Mouse (Mus musculus) layer of hippocampus, adult 11-12 months (tissue): ENCODE measurements around the gene Fam129b.

Experiments
- DNase-seq: peaks from one replicate; pipeline ENCODE4 v3.0.0; 2022; ENCODE audit warnings: low spot score

Fam129b gene

DNA sequence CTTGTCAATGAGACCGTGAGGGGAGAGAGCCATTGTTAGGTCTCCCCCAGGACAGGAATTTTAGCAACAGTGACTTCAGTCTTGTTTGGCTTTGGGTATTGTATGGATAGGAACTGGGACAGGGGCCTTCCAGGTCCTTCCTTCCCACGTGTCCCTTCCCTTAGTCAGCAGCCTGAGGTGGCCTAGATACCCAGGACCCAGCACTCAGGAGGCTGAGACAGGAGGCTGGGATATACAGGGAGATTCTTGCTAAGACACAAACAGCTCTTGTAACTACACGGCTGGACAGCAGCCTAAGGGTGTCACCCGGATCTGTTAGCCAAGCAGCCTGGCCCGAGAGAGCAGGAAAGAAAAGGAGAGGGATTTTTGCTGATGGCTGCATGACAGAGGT is 16.3 kb upstream of the Fam129b start:
- DNase-seq = no peak

GRCm38 (mm10) chr2:32860799-32861198 is 15.1 kb upstream of the Fam129b start:
- DNase-seq = no peak

DNA sequence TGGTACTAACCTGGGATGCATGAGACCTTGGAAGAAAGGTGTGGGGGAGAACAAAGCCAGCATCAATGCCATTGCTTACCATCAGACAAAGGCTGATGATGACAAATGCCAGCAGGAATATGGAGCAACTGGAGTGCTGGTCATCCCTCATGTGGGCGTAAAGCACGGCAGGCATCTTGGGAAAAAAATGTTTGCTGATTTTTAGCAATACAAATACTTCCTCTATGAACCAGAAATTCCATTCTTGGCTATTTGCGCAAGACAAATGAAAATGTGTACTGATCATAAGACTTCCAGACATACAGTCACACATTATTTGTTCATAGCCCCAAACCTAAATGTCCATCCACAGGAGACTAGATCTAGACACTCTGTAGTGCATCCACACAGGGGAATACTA is 12.6 kb upstream of the Fam129b start:
- no peak for DNase-seq

GRCm38 (mm10) chr2:32864755-32865154 is 11.2 kb upstream of the Fam129b start:
- no peak for DNase-seq

DNA sequence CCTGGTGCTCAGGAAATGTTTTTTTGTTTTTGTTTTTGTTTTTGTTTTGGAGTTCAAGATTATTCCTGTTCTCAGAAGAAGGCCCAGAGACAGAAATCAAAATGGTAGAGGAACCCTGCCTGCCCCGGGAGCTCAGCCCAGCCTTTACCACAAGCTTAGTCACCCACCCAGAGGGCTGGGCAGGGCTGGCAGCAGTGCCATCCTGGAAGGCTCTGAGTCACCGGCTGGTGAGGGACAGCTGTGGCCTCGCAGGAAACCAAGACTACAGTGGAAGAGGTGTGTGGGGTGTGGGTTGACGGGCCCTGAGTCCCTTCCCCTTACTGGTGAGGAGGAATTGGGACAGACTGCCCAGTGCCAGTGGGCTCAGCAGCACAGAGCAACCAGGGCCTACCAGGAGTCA is 8.6 kb upstream of the Fam129b start:
- DNase-seq = no peak

DNA sequence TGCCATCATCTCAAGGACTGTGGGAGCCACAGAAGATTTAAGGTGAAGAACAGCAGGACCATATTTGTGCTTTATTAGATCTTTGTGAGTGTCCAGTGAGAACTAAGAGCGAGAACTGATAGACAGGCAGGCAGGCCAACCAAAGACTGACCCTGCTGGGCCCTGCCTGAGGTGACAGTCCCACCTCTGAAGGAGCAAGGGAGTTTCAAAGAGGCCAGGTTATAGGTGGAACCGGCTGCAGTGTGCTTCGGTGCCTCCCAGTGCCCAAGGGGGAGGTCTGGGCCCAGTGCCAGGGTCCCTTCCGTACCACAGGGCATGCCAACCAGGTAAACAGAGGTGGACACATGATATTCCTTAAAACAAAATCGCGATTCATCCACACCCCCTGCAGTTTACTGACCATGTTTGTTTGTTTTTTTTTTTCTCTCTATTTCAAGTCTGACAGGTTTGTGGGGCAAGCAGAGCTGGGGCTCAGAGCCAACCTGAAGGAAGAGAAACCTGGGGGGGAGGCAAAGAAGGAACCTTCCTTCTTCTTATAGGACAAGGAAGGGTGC is 6.1 kb upstream of the Fam129b start:
- DNase-seq = no peak

- no peak for DNase-seq
Measured at GRCm38 (mm10) chr2:32870275-32871100, 5.4 kb upstream of the Fam129b start.

GRCm38 (mm10) chr2:32874070-32874469 is 1.8 kb upstream of the Fam129b start:
- DNase-seq = no peak

GRCm38 (mm10) chr2:32874951-32875674 is 801 bp upstream of the Fam129b start:
- no peak for DNase-seq

DNA sequence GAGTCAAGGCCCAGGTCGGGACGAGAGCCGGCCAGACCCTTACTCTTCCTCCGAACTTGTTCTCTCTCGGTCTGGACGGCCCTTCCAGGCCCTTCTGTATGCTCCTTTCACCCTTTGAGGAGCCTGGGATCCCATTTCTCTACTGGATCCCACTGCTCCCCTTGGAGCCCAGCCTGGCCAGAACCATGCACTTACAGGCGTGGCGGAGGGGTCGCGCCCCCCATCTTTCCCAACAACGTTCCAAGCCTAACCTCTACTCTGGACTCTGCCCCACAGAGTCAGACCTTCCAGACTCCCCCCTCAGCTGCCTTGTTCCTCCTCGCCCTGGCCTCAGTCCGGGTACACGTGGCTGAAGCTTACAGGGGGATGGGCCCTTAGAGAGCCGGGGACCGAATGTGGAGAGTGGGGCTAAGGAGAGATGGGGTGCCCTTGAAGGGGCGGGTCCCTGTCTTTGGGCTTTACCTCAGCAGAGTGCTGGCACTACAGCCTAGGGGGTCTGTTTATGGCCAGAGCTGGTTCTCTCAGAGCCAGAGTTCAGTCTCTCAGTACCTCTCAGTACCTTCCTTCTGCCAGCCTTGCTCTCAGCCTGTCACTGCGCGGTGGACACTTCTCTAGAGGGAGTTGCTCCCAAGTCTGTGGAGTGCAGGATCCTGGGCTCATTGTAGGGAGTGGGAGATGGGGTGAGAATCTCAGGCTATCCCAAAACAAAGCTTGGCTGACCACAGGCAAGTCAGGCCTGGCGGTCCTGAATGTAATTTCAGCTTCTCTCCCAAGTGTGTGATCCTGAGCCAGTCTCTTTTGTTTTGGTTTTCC is 782 bp downstream of the Fam129b start:
- no peak for DNase-seq

DNA sequence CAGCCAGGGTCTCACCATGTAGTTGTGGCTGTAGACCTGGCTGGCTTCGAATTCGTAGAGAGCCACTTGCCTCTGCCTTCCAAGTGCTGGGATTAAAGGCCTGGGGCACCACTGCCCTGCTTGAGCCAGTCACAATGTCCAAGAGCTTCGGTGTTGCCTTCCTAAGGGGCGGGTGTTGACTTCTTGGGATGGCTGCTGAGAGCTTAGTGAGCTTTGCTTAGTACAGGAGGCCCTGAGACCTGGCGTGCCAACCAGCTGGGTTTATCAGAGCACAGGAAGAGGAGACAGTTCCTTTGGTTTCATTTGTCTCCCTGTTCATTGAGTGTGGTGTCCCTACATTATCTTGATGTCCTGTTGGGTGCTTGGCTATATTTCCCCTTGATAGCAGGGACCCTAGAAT is 1.4 kb downstream of the Fam129b start:
- DNase-seq = no peak

- no peak for DNase-seq
Measured at GRCm38 (mm10) chr2:32877761-32878393, 2.0 kb downstream of the Fam129b start.

- DNase-seq = no peak
Measured at GRCm38 (mm10) chr2:32878396-32878795, 2.5 kb downstream of the Fam129b start.

GRCm38 (mm10) chr2:32879593-32879992 is 3.7 kb downstream of the Fam129b start:
- no peak for DNase-seq

- no peak for DNase-seq
Measured at GRCm38 (mm10) chr2:32881054-32881453, 5.1 kb downstream of the Fam129b start.

GRCm38 (mm10) chr2:32881723-32882122 is 5.8 kb downstream of the Fam129b start:
- DNase-seq = peak; percentile 78

DNA sequence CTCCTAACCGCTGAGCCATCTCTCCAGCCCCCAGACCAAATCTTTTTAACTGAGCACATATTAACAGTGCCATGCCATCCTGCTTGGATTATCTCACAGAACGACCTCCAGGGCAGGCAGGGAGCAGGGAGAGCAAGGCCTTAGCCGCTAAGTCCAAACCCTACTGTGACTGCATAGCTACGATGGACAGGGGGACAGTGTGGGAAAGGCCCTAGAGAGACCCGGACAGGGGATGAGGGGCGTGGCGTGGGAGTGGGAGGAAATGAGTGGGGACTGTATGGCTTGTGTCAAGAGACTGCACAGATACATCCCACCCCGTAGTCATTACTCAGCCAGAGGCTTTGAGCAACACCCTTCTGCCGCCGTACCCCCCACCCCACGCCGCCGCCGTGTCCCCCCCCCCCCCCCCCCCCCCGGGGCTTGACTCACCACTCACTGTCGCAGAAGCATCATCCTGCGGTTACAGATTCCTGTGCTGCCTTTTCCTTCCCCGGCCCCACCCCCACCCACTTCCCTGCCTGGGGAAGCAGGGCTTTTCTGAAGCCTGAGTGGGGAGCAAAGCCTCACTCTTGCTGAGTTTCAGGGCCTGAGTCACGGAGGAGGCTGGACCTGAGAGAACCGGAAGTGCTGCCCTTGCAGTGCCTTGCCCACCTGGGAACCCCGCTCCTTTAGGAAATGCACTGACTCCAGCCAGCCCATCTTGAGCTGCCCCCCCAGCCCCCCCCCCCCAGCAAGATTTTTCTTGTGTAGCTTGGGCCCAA is 6.5 kb downstream of the Fam129b start:
- DNase-seq = no peak

- no peak for DNase-seq
Measured at GRCm38 (mm10) chr2:32884745-32885144, 8.8 kb downstream of the Fam129b start.

DNA sequence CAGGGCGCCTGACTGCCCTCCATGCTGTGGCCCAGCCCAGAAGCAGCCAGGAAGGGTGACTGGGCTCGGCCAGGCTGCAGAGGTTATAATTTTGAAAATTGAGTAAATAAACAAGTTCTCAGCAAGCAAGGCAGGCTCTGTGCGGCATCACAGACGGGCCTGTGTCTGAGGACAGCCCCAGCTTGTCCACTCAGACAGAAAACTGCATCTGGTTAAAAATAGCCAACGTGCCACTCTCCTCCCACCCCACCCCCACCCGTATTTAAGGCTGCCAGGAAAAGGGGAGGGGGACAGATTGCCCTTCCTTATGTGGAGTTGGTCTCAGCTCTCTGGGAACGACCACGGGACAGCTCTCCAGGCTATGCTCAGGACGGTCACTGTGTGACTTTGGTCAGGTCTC is 12.1 kb downstream of the Fam129b start:
- no peak for DNase-seq

DNA sequence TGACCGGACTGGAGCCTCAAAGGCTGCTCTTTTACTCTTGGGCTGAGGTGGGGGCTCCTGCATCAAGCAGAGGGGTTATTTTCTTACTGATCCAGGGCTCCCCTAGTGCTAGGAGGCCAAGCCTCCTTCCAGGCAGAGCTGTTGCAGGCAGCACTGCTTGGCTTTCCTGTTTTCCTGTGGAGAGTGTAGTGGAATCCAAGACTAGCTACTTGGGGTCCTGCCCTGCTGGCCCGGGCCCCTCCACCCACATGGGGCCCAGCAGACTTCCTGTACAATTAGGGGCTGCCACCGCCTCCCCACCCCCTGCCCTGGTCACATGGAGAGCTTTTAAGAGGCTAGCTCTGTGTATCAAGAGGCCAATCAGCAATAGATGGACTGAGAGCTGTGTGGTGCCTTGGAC is 12.6 kb downstream of the Fam129b start:
- no peak for DNase-seq

GRCm38 (mm10) chr2:32890280-32890679 is 14.4 kb downstream of the Fam129b start:
- DNase-seq = no peak
